In genomic region chr8:84965731-84966291, GRCm38 (mm10) we compare ENCODE assay signal across 8 mouse cellular contexts. TPM values are rescaled to one million over a fixed set of nuclear protein-coding genes. Genes with fewer than 3 reads are reported as not detected.
DNase-seq lines count a peak whose midpoint lies in the region; ATAC-seq and TF ChIP-seq lines count a peak whose summit lies in the region.

No protein-coding gene starts in this region.

- peak overlapping the region; percentile 74 for H3K4me3 ChIP-seq in small intestine, adult 2 months (ENCODE audit: low read depth, low read length)

- DNase-seq in layer of hippocampus, adult 11-12 months (ENCODE audit: low spot score) = peak; percentile 95
- no peak for DNase-seq in layer of hippocampus, adult 9-10 months (ENCODE audit: low spot score)
- peak; percentile 98 for DNase-seq in embryo, embryonic 10.5 days (ENCODE audit: low spot score)
- DNase-seq in gastrocnemius, postnatal 10 days = peak; percentile 83
- peak; percentile 95 for DNase-seq in induced T-regulatory cell, adult 2 months (ENCODE audit: low read depth)
- DNase-seq in left cerebral cortex, postnatal 14 days (ENCODE audit: low spot score in 2 of 2) = peak; percentile 95 to 96

- TF ChIP-seq POLR2A in small intestine, adult 2 months (IDR thresholded peaks at IDR 0.05; ENCODE audit: low read depth, low read length) = no peak

- 0 out of 2 replicates have a peak, but pooled peaks cover 3% of the 10 kb centered on the region for H3K36me3 ChIP-seq in small intestine, adult 2 months (ENCODE audit: control insufficient read depth, insufficient read depth, low read length)

- H3K4me1 ChIP-seq in small intestine, adult 2 months (ENCODE audit: control insufficient read depth, insufficient read depth, insufficient read length, low read length) = peaks cover 17% of the 10 kb centered on the region

- under 1% methylated on average over 41 of the region's 41 CpGs for WGBS in small intestine, adult 2 months

- intact Hi-C loops in left cerebral cortex, postnatal 14 days (cut with DNase I) = no loop called here

- ATAC-seq in megakaryocyte-erythroid progenitor cell, adult 5-6 weeks (replicated peaks; ENCODE audit: low FRiP score, low TSS enrichment, poor library complexity, severe bottlenecking) = peak; percentile 80

- H3K27me3 ChIP-seq in small intestine, adult 2 months (ENCODE audit: control insufficient read depth, insufficient read depth, low read length) = no peaks in the 10 kb centered on the region

- TF ChIP-seq CTCF in small intestine, adult 2 months (IDR thresholded peaks at IDR 0.05; ENCODE audit: extremely low read depth, insufficient read length, insufficient replicate concordance, low read depth, low read length) = no peak

- H3K27ac ChIP-seq in small intestine, adult 2 months (ENCODE audit: insufficient read depth, low read depth, low read length) = peak overlapping the region; percentile 9; the same call in 1 of the 2 replicates

RNA-seq across cellular contexts. Expression of gene Gm49661, which starts 3.4 kb away (rescaled TPM):
- not detected for total RNA-seq in gastrocnemius, postnatal 10 days (2021)
- not detected for total RNA-seq in left cerebral cortex, postnatal 14 days (2021)
- not detected in 2 replicates for total RNA-seq in megakaryocyte-erythroid progenitor cell, adult 5-6 weeks (2014; fragmentation: Nextera tagmentation)
- total RNA-seq in megakaryocyte-erythroid progenitor cell, adult 5-6 weeks (2017) = not detected in 2 replicates
- polyA plus RNA-seq in small intestine, adult 2 months (2012; rRNA removed) = 3.2 TPM in 1 of 2 replicates, not detected in the other

RNA-seq across cellular contexts. Expression of gene Prdx2, which starts 3.6 kb away (rescaled TPM):
- 100 to 1,000 TPM; 260 to 267 TPM for total RNA-seq in gastrocnemius, postnatal 10 days (2021)
- total RNA-seq in left cerebral cortex, postnatal 14 days (2021) = 100 to 1,000 TPM; 402 to 429 TPM
- total RNA-seq in megakaryocyte-erythroid progenitor cell, adult 5-6 weeks (2014; fragmentation: Nextera tagmentation) = 898 and 1,004 TPM in 2 replicates
- total RNA-seq in megakaryocyte-erythroid progenitor cell, adult 5-6 weeks (2017) = 1,011 and 1,021 TPM in 2 replicates
- 70.6 and 141 TPM in 2 replicates for polyA plus RNA-seq in small intestine, adult 2 months (2012; rRNA removed)

RNA-seq across cellular contexts. Expression of gene Rnaseh2a, which starts 3.8 kb away (rescaled TPM):
- total RNA-seq in gastrocnemius, postnatal 10 days (2021) = 10 to 100 TPM; 26.7 to 36.8 TPM
- total RNA-seq in left cerebral cortex, postnatal 14 days (2021) = 10 to 100 TPM; 38.1 to 52.0 TPM
- total RNA-seq in megakaryocyte-erythroid progenitor cell, adult 5-6 weeks (2014; fragmentation: Nextera tagmentation) = 198 and 202 TPM in 2 replicates
- total RNA-seq in megakaryocyte-erythroid progenitor cell, adult 5-6 weeks (2017) = 119 and 151 TPM in 2 replicates
- polyA plus RNA-seq in small intestine, adult 2 months (2012; rRNA removed) = 14.5 and 29.1 TPM in 2 replicates

RNA-seq across cellular contexts. Expression of gene Junb, which starts 12.7 kb away (rescaled TPM):
- 1 to 10 TPM; 5.8 to 8.9 TPM for total RNA-seq in gastrocnemius, postnatal 10 days (2021)
- total RNA-seq in left cerebral cortex, postnatal 14 days (2021) = 10 to 100 TPM; 51.5 to 65.4 TPM
- 4.1 and 8.0 TPM in 2 replicates for total RNA-seq in megakaryocyte-erythroid progenitor cell, adult 5-6 weeks (2014; fragmentation: Nextera tagmentation)
- 57.8 and 74.2 TPM in 2 replicates for total RNA-seq in megakaryocyte-erythroid progenitor cell, adult 5-6 weeks (2017)
- polyA plus RNA-seq in small intestine, adult 2 months (2012; rRNA removed) = 122 and 329 TPM in 2 replicates

RNA-seq across cellular contexts. Expression of gene Rtbdn, which starts 19.0 kb away (rescaled TPM):
- total RNA-seq in gastrocnemius, postnatal 10 days (2021) = not detected
- 1 to 10 TPM; 1.6 to 2.1 TPM for total RNA-seq in left cerebral cortex, postnatal 14 days (2021)
- not detected in 2 replicates for total RNA-seq in megakaryocyte-erythroid progenitor cell, adult 5-6 weeks (2014; fragmentation: Nextera tagmentation)
- total RNA-seq in megakaryocyte-erythroid progenitor cell, adult 5-6 weeks (2017) = not detected in 2 replicates
- polyA plus RNA-seq in small intestine, adult 2 months (2012; rRNA removed) = 0.15 TPM in 1 of 2 replicates, not detected in the other
